Mouse (Mus musculus): ENCODE results near the gene Tgfbr2. TPM values are rescaled to one million over a fixed set of nuclear protein-coding genes. Genes with fewer than 3 reads are reported as not detected.

The Tgfbr2 gene
- total and polyA plus RNA-seq, 3 experiments: 0.05 TPM; not detected in 2

DNA sequence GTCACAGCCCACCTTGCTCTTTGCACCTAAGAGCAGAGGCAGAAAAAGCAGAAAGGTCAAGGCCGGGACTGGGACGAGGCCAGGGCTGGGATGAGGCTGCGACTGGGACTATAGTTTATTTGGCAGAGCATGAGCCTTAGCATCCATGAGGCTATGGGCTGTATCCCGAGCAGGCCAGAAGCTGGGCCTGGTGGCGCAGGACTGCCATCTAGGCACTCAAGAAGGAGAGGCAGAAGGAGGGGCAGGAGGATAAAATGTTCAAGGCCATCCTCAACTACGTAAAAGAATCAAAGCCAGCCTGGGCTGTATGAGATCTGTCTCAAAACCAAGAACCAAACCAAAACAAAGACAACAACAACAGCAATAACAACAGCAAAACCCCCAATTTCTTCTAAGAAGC is 52.6 kb downstream of the Tgfbr2 start:
- Histone ChIP-seq H3K27me3 (ENCODE audit: insufficient read depth, low read length) (no peaks in the 10 kb centered on the region), H3K4me1 (ENCODE audit: insufficient read depth, low read depth, low read length) (no peaks in the 10 kb centered on the region), H3K4me3 (ENCODE audit: low read depth, low read length) (no peak overlapping the region), H3K9me3 (replicated peaks) (peaks cover 75% of the 10 kb centered on the region), H3K36me3 (replicated peaks) (no peaks in the 10 kb centered on the region)
- ATAC-seq (ENCODE audit: extremely low read depth, insufficient number of reproducible peaks, low FRiP score, poor library complexity, severe bottlenecking): no peak
- DNase-seq (ENCODE audit: low spot score): no peak
- TF ChIP-seq GATA1 (IDR thresholded peaks at IDR 0.05; ENCODE audit: borderline replicate concordance, low read length) (no peak), CTCF (IDR thresholded peaks at IDR 0.05; ENCODE audit: low read depth, low read length) (no peak), TAL1 (conservative IDR thresholded peaks at IDR 0.05; ENCODE audit: low read depth, low read length) (no peak)

DNA sequence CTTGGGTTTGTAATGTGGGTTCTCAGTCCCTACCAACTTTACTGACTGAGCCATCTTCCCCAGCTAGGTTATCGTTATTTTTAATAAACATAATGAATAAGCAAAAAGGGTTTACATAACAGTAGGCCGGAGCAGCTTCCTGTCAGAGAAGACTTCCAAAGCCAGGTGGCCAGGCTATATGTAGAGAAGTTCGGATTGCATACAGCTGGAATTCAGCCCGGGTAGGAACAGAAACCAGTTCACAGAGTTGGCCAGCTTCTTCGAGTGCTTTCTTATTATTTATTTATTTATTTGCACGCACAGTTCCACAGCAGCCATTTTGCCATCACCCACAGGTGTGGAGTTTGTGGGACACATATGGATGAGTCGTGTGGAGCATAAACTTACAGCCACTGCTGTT is 53.7 kb downstream of the Tgfbr2 start:
- H3K4me3 ChIP-seq (ENCODE audit: low read depth, low read length): no peak overlapping the region
- peaks cover 73% of the 10 kb centered on the region for H3K9me3 ChIP-seq (replicated peaks)
- H3K4me1 ChIP-seq (ENCODE audit: insufficient read depth, low read depth, low read length): no peaks in the 10 kb centered on the region
- ATAC-seq (ENCODE audit: extremely low read depth, insufficient number of reproducible peaks, low FRiP score, poor library complexity, severe bottlenecking) (no peak), DNase-seq (ENCODE audit: low spot score) (no peak)
- no peaks in the 10 kb centered on the region for H3K27me3 ChIP-seq (ENCODE audit: insufficient read depth, low read length)
- no peak for TF ChIP-seq GATA2 (IDR thresholded peaks at IDR 0.05; ENCODE audit: borderline replicate concordance, low read depth, low read length)
- H3K36me3 ChIP-seq (replicated peaks): no peaks in the 10 kb centered on the region

DNA sequence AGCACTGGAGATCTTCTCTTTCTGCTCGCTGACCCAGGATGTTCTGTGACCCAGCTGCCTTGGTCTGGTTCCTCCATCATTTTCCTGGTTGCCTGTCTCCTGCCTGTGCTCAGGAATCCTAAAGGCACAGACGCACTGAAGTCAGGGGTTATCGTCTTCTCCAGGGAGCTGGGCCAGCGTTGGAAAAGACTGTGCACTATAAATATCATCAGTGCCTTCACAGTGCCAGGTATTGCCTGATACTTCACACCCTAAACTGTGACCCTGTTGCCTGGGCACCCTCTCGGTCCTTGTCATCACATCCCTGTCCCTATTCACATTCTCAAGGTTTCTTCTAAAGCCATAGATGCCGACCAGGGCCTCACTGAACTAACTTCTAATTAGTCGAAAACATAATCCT is 55.2 kb downstream of the Tgfbr2 start:
- H3K27me3 ChIP-seq (ENCODE audit: insufficient read depth, low read length): no peaks in the 10 kb centered on the region
- DNase-seq (ENCODE audit: low spot score) (no peak), ATAC-seq (ENCODE audit: extremely low read depth, insufficient number of reproducible peaks, low FRiP score, poor library complexity, severe bottlenecking) (no peak)
- TF ChIP-seq GATA1 (IDR thresholded peaks at IDR 0.05; ENCODE audit: borderline replicate concordance, low read length) (no peak), POLR2AphosphoS5 (IDR thresholded peaks at IDR 0.05; ENCODE audit: insufficient replicate concordance, low read depth, low read length) (no peak), TAL1 (conservative IDR thresholded peaks at IDR 0.05; ENCODE audit: low read depth, low read length) (no peak), CTCF (IDR thresholded peaks at IDR 0.05; ENCODE audit: low read depth, low read length) (no peak), GATA2 (IDR thresholded peaks at IDR 0.05; ENCODE audit: borderline replicate concordance, low read depth, low read length) (no peak)
- H3K36me3 ChIP-seq (replicated peaks): no peaks in the 10 kb centered on the region
- peaks cover 69% of the 10 kb centered on the region for H3K9me3 ChIP-seq (replicated peaks)
- H3K4me1 ChIP-seq (ENCODE audit: insufficient read depth, low read depth, low read length): no peaks in the 10 kb centered on the region
- no peak overlapping the region for H3K4me3 ChIP-seq (ENCODE audit: low read depth, low read length)

DNA sequence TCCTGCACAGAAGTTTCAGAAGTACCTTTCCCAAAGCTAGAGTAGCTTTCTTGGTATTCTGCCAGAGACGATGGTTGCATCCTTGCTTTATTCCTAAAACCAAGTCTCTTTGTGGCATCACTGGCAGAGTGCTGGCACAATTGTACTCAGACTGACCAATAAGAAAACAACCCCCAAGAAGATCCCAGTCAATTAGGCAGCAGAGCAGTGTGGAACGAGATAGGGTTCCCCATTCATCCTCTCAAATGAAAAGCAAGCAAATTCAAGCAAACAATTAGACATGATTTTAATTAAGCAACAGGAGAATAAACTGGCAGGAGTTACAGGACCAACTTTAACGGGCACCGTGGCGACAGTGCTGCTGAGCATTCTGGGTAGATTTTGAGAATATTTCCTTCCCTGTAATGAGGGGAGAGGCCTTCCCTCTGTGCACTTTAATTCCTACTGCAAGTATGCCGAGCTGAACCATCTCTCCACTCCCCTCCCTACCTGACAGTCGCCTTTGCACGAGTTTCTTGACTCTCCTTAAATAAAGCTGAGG is 56.8 kb downstream of the Tgfbr2 start:
- H3K9me3 ChIP-seq (replicated peaks): peaks cover 64% of the 10 kb centered on the region
- no peak overlapping the region for H3K4me3 ChIP-seq (ENCODE audit: low read depth, low read length)
- DNase-seq (ENCODE audit: low spot score): no peak
- ATAC-seq (ENCODE audit: extremely low read depth, insufficient number of reproducible peaks, low FRiP score, poor library complexity, severe bottlenecking): no peak
- no peaks in the 10 kb centered on the region for H3K27me3 ChIP-seq (ENCODE audit: insufficient read depth, low read length)
- TF ChIP-seq GATA1 (IDR thresholded peaks at IDR 0.05; ENCODE audit: borderline replicate concordance, low read length) (no peak), POLR2AphosphoS5 (IDR thresholded peaks at IDR 0.05; ENCODE audit: insufficient replicate concordance, low read depth, low read length) (no peak), GATA2 (IDR thresholded peaks at IDR 0.05; ENCODE audit: borderline replicate concordance, low read depth, low read length) (no peak), CTCF (IDR thresholded peaks at IDR 0.05; ENCODE audit: low read depth, low read length) (no peak), TAL1 (conservative IDR thresholded peaks at IDR 0.05; ENCODE audit: low read depth, low read length) (no peak)
- H3K4me1 ChIP-seq (ENCODE audit: insufficient read depth, low read depth, low read length): no peaks in the 10 kb centered on the region
- no peaks in the 10 kb centered on the region for H3K36me3 ChIP-seq (replicated peaks)

DNA sequence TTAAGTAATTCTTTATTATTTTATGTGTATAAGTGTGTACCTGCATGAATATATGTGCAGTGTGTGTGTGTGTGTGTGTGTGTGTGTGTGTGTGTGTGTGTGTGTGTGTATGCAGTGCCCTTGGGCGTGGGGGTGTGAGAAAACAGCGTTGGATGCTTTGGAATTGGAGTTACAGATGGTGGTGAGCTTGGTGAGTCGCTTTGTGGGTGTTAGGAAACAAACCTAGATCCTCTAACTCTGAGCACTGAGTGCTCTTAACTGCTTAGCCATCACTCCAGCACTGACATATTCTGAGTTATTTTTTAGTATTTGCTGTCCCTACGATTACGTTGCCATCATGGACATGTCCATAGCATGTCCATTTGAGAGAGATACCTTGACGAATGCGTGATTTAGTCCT is 59.3 kb downstream of the Tgfbr2 start:
- ATAC-seq (ENCODE audit: extremely low read depth, insufficient number of reproducible peaks, low FRiP score, poor library complexity, severe bottlenecking): no peak
- TF ChIP-seq GATA2 (IDR thresholded peaks at IDR 0.05; ENCODE audit: borderline replicate concordance, low read depth, low read length) (no peak), CTCF (IDR thresholded peaks at IDR 0.05; ENCODE audit: low read depth, low read length) (no peak), POLR2AphosphoS5 (IDR thresholded peaks at IDR 0.05; ENCODE audit: insufficient replicate concordance, low read depth, low read length) (no peak), GATA1 (IDR thresholded peaks at IDR 0.05; ENCODE audit: borderline replicate concordance, low read length) (no peak), TAL1 (conservative IDR thresholded peaks at IDR 0.05; ENCODE audit: low read depth, low read length) (no peak)
- H3K27me3 ChIP-seq (ENCODE audit: insufficient read depth, low read length): no peaks in the 10 kb centered on the region
- peaks cover 69% of the 10 kb centered on the region for H3K9me3 ChIP-seq (replicated peaks)
- no peak for DNase-seq (ENCODE audit: low spot score)
- no peak overlapping the region for H3K4me3 ChIP-seq (ENCODE audit: low read depth, low read length)
- no peaks in the 10 kb centered on the region for H3K36me3 ChIP-seq (replicated peaks)
- no peaks in the 10 kb centered on the region for H3K4me1 ChIP-seq (ENCODE audit: insufficient read depth, low read depth, low read length)

DNA sequence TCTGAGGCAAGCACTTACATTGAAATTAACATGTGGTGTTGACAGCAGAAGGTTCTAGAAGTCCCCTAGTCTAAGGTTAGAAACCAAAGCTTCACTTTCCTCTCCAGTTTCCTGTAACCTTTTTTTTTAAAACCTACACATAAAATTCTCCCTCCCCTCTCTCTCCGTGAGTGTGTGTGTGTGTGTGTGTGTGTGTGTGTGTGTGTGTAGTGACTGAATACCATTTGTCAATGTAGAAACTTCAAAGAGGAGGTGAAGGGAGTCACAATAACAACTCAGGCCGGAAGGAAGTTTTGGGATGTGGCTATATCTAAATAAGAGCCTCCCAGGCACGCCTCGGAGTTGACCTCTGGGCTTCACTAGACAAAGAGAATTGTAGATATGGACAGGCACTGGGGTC is 60.8 kb downstream of the Tgfbr2 start:
- Histone ChIP-seq H3K36me3 (replicated peaks) (no peaks in the 10 kb centered on the region), H3K4me1 (ENCODE audit: insufficient read depth, low read depth, low read length) (no peaks in the 10 kb centered on the region), H3K4me3 (ENCODE audit: low read depth, low read length) (no peak overlapping the region), H3K9me3 (replicated peaks) (peaks cover 73% of the 10 kb centered on the region), H3K27me3 (ENCODE audit: insufficient read depth, low read length) (no peaks in the 10 kb centered on the region)
- ATAC-seq (ENCODE audit: extremely low read depth, insufficient number of reproducible peaks, low FRiP score, poor library complexity, severe bottlenecking): no peak
- TF ChIP-seq CTCF (IDR thresholded peaks at IDR 0.05; ENCODE audit: low read depth, low read length) (no peak), TAL1 (conservative IDR thresholded peaks at IDR 0.05; ENCODE audit: low read depth, low read length) (no peak), POLR2AphosphoS5 (IDR thresholded peaks at IDR 0.05; ENCODE audit: insufficient replicate concordance, low read depth, low read length) (no peak), GATA1 (IDR thresholded peaks at IDR 0.05; ENCODE audit: borderline replicate concordance, low read length) (no peak), GATA2 (IDR thresholded peaks at IDR 0.05; ENCODE audit: borderline replicate concordance, low read depth, low read length) (no peak)
- DNase-seq (ENCODE audit: low spot score): no peak
